Mouse (Mus musculus): Measurements from ENCODE around the gene Cdh1.

Gene Cdh1

DNA sequence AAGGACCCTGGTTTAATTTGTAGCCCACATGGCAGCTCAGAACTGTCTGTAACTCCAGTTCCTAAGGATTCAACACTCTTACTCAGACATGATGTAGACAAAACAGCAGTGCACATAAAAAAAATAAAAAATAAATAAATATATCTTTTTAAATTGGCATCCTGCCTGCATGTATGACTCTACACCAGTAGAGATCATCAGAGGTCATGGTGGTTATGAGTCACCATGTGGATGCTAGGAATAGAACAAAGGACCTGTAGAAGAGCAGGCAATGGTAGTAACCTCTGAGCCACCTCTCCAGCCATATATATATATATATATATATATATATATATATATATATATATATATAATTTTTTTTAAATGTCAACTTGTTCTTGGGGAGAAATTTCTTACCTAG is 52.9 kb downstream of the Cdh1 start:
- no peak for DNase-seq (ENCODE audit: low spot score in 2 of 2)

- DNase-seq (ENCODE audit: low spot score in 2 of 2) = no peak
Observed at GRCm38 (mm10) chr8:106672786-106673185, 69.6 kb downstream of the Cdh1 start.

DNA sequence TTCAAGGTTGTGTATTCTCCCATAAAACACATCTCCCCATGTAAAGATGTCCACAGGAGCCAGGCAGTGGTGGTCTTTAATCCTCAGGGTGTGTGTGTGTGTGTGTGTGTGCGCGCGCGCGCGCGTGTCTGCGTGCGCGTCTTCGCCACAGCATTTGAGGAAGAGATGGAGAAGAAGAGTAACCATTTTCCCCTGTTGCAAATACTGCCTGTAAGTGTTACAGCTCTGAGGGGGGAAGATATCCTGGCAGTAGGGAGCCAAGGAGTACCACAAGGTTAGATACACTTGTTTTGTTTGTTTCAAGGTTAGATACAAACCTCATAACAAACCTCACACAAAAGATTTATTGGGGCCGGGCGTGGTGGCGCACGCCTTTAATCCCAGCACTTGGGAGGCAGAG is 71.2 kb downstream of the Cdh1 start:
- DNase-seq (ENCODE audit: low spot score in 2 of 2) = no peak

GRCm38 (mm10) chr8:106674894-106675293 is 71.7 kb downstream of the Cdh1 start:
- DNase-seq (ENCODE audit: low spot score in 2 of 2) = no peak

DNA sequence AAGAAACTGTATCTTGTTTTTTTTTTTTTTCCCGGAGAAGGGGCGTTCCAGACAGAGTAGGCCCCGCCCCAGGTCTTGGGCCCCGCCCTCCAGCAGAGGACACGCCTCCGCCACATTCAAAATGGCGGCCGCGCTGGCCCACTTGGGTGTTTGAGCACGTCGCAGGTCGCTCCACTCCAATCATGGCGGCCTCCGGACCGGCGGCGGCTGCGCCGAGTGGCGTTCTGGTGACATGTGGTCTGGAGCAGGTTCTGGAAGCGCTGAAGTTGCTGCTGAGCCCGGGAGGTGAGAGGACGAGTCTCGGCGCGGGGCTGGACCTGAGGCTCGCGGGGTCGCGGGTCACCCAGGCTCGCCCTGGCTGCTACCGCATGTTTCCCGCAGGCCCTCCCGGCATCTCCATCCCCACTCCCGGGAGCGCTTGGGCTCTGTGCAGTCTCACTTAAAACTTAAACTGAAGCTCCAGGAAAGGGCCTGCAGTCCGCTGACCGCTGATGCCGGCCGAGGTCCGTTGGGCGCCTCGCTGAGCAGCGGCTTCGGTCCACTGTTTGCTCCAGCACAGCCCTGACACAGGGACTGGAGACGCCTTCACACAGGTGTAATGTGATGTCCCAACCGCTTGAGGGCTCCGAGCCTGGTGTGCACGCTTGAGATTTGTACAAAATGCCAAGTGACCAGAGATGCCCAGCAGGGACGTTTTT is 80.0 kb downstream of the Cdh1 start, which contains the start of gene Tango6:
Tango6 (plus strand) TSS at position 98 of the 698 bp plus-strand sequence.
- peak; percentile 82 to 89 for DNase-seq (ENCODE audit: low spot score in 2 of 2)

- no peak for DNase-seq (ENCODE audit: low spot score in 2 of 2)
Observed at GRCm38 (mm10) chr8:106684387-106684786, 81.2 kb downstream of the Cdh1 start.

DNA sequence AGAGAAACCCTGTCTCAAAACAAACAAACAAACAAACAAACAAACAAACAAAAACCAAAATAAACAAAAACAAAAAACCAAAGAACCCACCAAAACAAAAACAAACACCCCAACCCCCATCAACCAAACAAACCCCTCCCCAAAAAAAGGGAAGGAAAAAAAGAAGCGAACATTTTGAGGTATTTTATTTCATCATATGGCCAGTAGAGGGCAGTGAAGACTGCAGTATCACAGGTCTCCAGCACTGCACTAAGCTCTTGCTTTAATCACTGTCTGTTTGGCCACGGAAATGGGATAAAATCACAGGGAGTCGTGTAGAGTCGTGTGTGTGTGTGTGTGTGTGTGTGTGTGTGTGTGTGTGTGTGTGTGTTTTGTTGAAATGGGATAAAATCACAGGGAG is 84.3 kb downstream of the Cdh1 start:
- no peak for DNase-seq (ENCODE audit: low spot score in 2 of 2)

- no peak for DNase-seq (ENCODE audit: low spot score in 2 of 2)
Observed at GRCm38 (mm10) chr8:106697748-106698248, 94.6 kb downstream of the Cdh1 start.

DNA sequence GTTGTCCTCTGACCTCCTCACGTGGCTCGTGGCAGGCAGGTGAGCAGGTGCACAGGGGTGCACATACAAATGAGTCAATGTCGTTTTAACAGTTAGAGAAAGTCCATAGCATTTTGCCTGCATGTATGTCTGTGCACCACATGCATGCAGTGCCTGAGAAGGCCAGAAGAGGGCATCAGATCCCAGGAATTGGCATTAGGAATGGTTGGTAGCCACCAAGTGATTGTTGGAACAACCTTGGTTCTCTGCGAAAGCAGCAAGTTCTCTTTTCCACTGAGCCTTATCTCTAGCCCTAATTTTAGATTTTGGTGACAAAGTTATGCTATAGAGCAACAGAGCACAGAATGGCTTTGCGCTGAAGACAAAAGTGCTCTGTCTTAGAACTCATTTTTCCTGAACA is 96.4 kb downstream of the Cdh1 start:
- peak in 1 of 2 experiments; percentile 68 for DNase-seq (ENCODE audit: low spot score in 2 of 2)

- DNase-seq (ENCODE audit: low spot score in 2 of 2) = no peak
Observed at GRCm38 (mm10) chr8:106700131-106700530, 97.0 kb downstream of the Cdh1 start.

- no peak for DNase-seq (ENCODE audit: low spot score in 2 of 2)
Observed at GRCm38 (mm10) chr8:106701360-106701759, 98.2 kb downstream of the Cdh1 start.

DNA sequence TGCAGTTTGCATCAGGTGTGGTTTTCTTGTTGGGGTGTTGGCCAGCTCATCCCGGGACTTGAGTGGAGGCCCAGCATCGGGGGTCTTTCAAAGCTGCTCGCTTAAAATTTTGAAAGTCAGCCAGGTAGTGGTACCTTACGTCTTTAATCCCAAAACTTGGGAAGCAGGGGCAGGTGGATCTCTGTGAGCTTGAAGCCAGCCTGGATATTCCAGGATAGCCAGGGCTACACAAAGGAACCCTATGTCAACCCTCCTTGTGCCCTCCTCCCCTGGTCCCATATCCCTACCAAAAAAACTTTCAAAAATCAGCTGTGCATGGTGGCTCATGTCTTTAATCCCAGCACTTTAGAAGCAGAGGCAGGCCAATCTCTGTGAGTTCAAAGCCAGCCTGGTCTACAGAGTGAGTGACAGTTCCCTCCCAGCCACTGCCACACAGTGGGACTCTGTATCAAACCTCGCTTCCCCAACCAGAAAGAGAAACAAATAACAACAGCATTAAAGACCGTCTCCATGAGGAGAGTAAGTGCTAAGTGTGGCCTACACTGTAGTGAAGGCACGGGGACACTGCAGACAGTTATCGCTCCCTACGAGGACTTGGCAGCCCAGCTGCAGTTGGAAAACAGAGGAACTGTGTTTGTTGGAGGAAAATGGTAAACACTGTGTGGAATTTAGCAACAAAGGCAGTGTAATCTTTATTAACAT is 101.2 kb downstream of the Cdh1 start:
- DNase-seq (ENCODE audit: low spot score in 2 of 2) = no peak

DNA sequence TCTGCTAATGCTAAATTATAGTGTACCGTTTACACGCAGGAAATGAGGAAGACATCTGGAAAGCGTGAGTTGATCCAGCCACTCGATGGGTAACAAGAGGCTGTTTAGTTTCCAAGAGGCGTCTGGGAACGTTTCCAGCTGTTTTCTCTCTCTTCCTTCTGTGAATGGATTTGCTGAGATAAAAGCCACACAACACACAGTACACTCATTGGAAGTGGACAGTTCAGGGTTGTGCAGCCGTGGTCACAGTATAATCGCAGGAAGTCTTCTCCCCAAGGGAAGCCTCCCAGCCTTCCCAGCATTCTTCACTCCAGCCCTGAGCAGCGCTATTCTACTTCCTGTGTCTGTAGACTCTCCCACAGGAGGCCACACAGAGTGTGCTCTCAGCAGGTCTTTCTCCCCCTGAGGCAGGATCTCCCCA is 101.8 kb downstream of the Cdh1 start:
- DNase-seq (ENCODE audit: low spot score in 2 of 2) = peak; percentile 33 to 40

GRCm38 (mm10) chr8:106706194-106706593 is 103.0 kb downstream of the Cdh1 start:
- no peak for DNase-seq (ENCODE audit: low spot score in 2 of 2)

DNA sequence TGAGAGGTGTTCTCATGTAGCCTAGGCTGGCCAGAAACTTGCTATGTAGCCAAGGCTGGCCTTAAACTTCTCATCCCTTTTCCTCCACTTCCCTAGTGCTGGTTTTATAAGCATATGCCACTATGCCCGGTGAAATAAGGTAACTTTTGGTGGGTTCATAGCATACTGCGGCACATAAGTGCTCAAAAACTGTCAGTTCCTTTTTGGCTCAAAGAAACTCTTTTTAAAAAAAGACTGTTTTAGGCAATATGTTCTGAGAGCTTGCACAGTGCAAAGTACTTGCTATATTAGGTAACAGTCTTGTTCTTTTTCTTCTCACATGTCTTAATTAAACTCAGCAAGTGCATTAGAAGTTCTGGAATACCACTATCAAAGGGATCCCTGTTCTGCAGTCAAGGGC is 106.9 kb downstream of the Cdh1 start:
- DNase-seq (ENCODE audit: low spot score in 2 of 2) = no peak

DNA sequence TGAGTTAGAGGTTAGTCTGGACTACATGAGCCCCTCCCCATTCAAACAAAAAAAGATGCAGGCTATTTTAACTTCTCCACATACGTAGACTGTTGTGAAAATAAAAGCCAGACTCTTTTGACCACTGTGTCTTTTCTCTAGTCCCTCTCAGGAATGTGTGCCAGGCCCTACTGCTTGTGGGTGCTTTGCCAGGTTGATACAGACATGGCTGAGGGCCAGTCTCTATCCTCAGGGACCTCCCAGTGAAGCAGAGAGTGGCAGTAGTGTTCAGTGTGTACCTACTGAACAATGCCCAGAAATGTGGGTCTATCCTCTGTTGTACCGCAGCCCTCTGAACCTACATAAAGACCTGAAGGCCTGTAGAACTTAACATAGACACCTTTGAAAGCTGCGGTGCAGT is 109.3 kb downstream of the Cdh1 start:
- DNase-seq (ENCODE audit: low spot score in 2 of 2) = no peak

- DNase-seq (ENCODE audit: low spot score in 2 of 2) = no peak
Observed at GRCm38 (mm10) chr8:106714297-106714696, 111.1 kb downstream of the Cdh1 start.

- peak; percentile 39 to 77 for DNase-seq (ENCODE audit: low spot score in 2 of 2)
Observed at GRCm38 (mm10) chr8:106718091-106718500, 114.9 kb downstream of the Cdh1 start.
